Mouse (Mus musculus) heart, embryonic 12.5 days (tissue): ENCODE results near the gene Gm12569. TPM values are rescaled to one million over a fixed set of nuclear protein-coding genes. Genes with fewer than 3 reads are reported as not detected.
A peak's percentile ranks its signal among the peaks of the same experiment; 100 is the strongest.

Experiments
- ATAC-seq: fragments of 200-750 bp; cut with Nextera tagmentation; 2 replicates; pipeline ENCODE4 v1.8.0; 2017; ENCODE audit warnings: moderate TSS enrichment, moderate library complexity; ENCODE audit not compliant: insufficient number of reproducible peaks, low FRiP score
- H3K27ac ChIP-seq: fragments of 300-500 bp; sonication (generic); 2 replicates; pipeline ENCODE4 v1.5.1; 2016; ENCODE audit warnings: mild to moderate bottlenecking, moderate library complexity; ENCODE audit not compliant: poor library complexity, severe bottlenecking
- H3K27me3 ChIP-seq: fragments of 300-500 bp; sonication (generic); replicated peaks from 2 replicates; pipeline ENCODE4 v1.6.1; 2016; ENCODE audit warnings: mild to moderate bottlenecking, moderate library complexity
- H3K36me3 ChIP-seq: fragments of 300-500 bp; sonication (generic); 2 replicates; pipeline ENCODE4 v1.6.1; 2016; ENCODE audit warnings: mild to moderate bottlenecking, moderate library complexity
- H3K4me1 ChIP-seq: fragments of 300-500 bp; sonication (generic); replicated peaks from 2 replicates; pipeline ENCODE4 v1.6.1; 2016; ENCODE audit warnings: mild to moderate bottlenecking
- H3K4me2 ChIP-seq: fragments of 300-500 bp; sonication (generic); 2 replicates; pipeline ENCODE4 v1.6.1; 2016; ENCODE audit warnings: mild to moderate bottlenecking, moderate library complexity
- H3K4me3 ChIP-seq: fragments of 300-500 bp; sonication (generic); 2 replicates; pipeline ENCODE4 v1.5.1; 2016; ENCODE audit warnings: mild to moderate bottlenecking
- H3K9ac ChIP-seq: fragments of 300-500 bp; sonication (generic); 2 replicates; pipeline ENCODE4 v1.6.1; 2016; ENCODE audit warnings: mild to moderate bottlenecking, moderate library complexity
- H3K9me3 ChIP-seq: fragments of 300-500 bp; sonication (generic); replicated peaks from 2 replicates; pipeline ENCODE4 v1.6.1; 2016; ENCODE audit warnings: mild to moderate bottlenecking, moderate library complexity
- WGBS: fragments of 180-500 bp; shearing (Covaris S2); methylation state at CpG from one replicate; pipeline ENCODE4 v1.1.7; 2016; 5-methylcytosine and 5-hydroxymethylcytosine counted together
- polyA plus RNA-seq: library from polyadenylated mRNA; unstranded; fragments of >200 nt; fragmentation: Nextera tagmentation; extraction: Ambion mirVana; gene quantifications from 2 replicates; pipeline ENCODE4 v1.2.1, GENCODE M21; 2016

Gm12569 gene
- polyA plus RNA-seq, result not detected in 2 replicates

DNA sequence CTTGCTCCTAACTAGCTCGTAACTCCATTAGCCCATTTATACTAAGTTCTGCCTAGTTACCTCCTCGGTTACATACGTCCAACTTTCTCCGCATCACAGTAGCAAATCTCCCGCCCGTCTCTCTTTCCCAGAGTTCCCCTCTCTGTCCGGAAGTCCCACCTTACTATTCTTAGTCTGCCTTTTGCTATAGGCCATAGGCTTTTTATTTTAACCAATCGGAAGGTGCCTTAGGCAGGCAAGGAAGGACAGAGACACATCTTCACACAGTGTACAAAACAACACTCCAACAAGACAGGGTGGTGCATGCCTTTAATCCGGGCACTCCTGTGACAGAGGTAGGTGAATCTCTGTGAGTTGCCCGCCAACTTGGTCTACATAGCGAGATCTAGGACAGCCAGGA, at the start of gene Gm12569:
Gene Gm12569 (plus strand): TSS at position 166 of the 400 bp plus-strand sequence.
- no peak within 1 kb of the TSS for H3K9ac ChIP-seq
- H3K4me1 ChIP-seq, result no peaks in the 10 kb centered on the region
- no peaks in the 10 kb centered on the region for H3K9me3 ChIP-seq
- no peak within 1 kb of the TSS for H3K27ac ChIP-seq
- no peaks in the 10 kb centered on the region for H3K27me3 ChIP-seq
- ATAC-seq, result no peak
- WGBS, result 88% methylated on average over 11 of the region's 11 CpGs
- no peak within 1 kb of the TSS for H3K4me3 ChIP-seq
- no peaks in the 10 kb centered on the region for H3K36me3 ChIP-seq
- no peak within 1 kb of the TSS for H3K4me2 ChIP-seq

DNA sequence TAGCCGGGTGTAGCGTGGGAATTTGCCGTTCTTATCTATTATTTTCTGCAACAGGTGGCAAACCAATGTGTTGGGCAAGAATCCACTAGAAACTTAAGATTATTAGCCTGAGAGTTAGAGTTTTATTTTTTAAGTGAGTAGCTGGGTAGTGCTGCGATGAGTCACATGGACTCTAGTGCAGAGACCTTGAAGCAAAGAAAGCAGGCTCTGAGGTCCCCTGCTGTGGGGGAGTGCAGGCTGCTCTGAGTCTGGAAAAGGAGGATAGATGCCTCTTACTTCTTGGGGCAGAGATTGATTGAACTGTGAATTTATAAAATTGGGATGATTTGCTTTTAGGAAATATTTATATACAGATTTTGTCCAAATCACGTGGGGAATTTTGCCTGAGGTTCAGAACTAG, 17.5 kb upstream of the Gm12569 start:
- 78% methylated on average over 5 of the region's 5 CpGs for WGBS
- no peak overlapping the region for H3K9ac ChIP-seq
- H3K36me3 ChIP-seq, result no peaks in the 10 kb centered on the region
- no peak overlapping the region for H3K4me2 ChIP-seq
- H3K27me3 ChIP-seq, result no peaks in the 10 kb centered on the region
- no peak overlapping the region for H3K27ac ChIP-seq
- peaks cover 10% of the 10 kb centered on the region; the same call in 1 of the 2 replicates for H3K9me3 ChIP-seq
- no peak overlapping the region for H3K4me3 ChIP-seq
- no peak for ATAC-seq
- no peaks in the 10 kb centered on the region for H3K4me1 ChIP-seq

DNA sequence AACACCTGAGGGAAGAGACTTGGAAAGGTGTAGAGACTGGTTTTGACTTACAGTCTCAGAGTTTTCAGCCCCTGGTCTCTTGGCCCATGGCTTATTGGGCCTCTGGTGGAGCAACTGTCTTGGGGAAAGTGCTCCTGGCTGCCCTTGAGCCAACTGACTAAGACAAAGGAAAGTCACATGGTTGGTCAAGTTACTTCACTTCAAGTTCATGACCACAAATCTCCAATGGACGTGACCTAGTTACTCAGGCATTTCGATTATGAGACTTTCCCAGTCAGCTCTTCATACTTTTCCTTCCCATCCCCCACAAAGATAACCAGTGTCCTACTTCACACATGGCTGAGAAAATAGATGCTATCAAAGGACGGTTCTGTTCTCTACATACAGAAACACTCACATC, 12.5 kb upstream of the Gm12569 start:
- no peaks in the 10 kb centered on the region for H3K27me3 ChIP-seq
- 64% methylated on average over 3 of the region's 3 CpGs for WGBS
- no peak overlapping the region for H3K4me3 ChIP-seq
- ATAC-seq, result no peak
- H3K27ac ChIP-seq, result no peak overlapping the region
- no peak overlapping the region for H3K4me2 ChIP-seq
- peaks cover 13% of the 10 kb centered on the region; the same call in 1 of the 2 replicates for H3K9me3 ChIP-seq
- no peaks in the 10 kb centered on the region for H3K4me1 ChIP-seq
- no peak overlapping the region for H3K9ac ChIP-seq
- no peaks in the 10 kb centered on the region for H3K36me3 ChIP-seq

DNA sequence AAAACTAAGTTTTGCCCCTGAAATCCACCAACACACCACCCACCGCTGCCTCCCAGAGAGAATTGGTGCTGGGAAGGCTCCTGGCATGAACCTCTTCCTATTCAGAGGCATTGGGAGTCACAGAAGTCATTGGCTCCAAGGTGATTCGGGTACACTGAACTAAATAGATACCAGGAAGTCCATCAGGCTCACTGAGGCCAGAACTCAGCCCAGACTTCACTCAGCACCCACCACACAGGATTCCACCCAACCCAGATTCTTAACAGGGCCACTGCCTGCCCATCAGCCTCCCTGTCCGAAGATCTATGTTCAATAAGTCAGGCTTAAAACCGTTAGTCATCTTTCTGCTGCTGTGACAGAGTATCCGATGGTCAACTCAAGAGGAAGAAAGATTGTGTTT, 8.8 kb upstream of the Gm12569 start:
- no peak overlapping the region for H3K4me3 ChIP-seq
- no peaks in the 10 kb centered on the region for H3K27me3 ChIP-seq
- WGBS, result 81% methylated on average over 5 of the region's 5 CpGs
- no peak overlapping the region for H3K4me2 ChIP-seq
- peaks cover 7% of the 10 kb centered on the region; the same call in 1 of the 2 replicates for H3K9me3 ChIP-seq
- no peaks in the 10 kb centered on the region for H3K36me3 ChIP-seq
- no peak for ATAC-seq
- H3K4me1 ChIP-seq, result no peaks in the 10 kb centered on the region
- no peak overlapping the region for H3K27ac ChIP-seq
- H3K9ac ChIP-seq, result no peak overlapping the region

DNA sequence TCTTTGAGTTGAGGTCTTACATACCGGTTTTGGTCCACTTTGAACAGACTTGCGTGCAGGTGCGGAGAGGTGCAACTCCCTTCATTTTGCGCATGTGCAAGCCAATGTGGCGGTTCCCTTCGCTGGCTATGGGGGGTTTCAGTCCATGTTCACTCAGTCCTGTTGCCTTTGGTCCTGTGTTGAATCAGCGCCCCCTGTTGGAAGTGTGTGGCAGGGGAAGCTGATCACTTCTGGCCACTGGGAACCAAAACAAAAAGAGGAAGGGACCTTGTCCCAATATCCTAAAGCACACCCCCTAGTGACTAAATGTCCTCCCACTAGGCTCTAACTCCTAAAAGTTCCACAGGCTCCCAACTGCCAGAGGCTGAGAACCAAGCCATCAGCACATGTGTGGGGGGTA, 6.3 kb upstream of the Gm12569 start:
- H3K4me2 ChIP-seq, result no peak overlapping the region
- WGBS, result 80% methylated on average over 7 of the region's 7 CpGs
- ATAC-seq, result no peak

DNA sequence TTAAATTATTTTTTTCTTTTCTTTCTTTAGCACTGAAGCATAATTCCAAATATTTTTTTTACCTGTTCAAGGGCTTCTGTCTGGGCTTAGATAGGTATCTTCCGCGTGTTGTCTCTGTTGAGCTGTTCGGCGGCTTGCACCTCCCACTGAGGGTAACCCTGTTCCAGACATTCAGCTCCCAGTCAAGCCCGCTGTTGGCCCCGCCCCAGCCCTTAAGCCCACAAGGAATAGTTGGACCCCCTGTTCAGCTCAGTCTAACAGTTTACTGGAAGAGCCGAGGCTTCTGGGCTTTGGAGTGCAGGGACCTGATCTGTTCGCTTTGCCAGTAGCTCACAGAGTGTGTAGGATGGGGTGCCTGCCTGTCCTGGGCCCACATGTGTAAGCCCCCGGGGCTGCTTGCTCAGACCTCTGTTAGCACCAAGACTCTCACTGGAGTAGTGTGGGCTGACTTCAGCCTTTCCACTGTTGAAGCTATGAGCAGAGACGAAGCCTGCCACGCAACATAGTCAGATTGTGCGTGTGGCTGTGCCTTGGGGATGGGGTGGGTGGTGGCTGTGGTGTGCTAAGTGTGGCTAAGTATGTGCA, 785 bp upstream of the Gm12569 start:
- H3K9me3 ChIP-seq, result no peaks in the 10 kb centered on the region
- no peak overlapping the region for H3K4me2 ChIP-seq
- H3K27ac ChIP-seq, result no peak overlapping the region
- WGBS, result 77% methylated on average over 12 of the region's 12 CpGs
- no peaks in the 10 kb centered on the region for H3K36me3 ChIP-seq
- H3K27me3 ChIP-seq, result no peaks in the 10 kb centered on the region
- H3K4me3 ChIP-seq, result no peak overlapping the region
- no peak for ATAC-seq
- H3K9ac ChIP-seq, result no peak overlapping the region
- H3K4me1 ChIP-seq, result no peaks in the 10 kb centered on the region

More for the DNA sequence above, 6.3 kb upstream of the Gm12569 start:
- H3K9ac ChIP-seq, result no peak overlapping the region
- H3K9me3 ChIP-seq, result peaks cover 5% of the 10 kb centered on the region; the same call in 1 of the 2 replicates
- H3K36me3 ChIP-seq, result no peaks in the 10 kb centered on the region
- no peak overlapping the region for H3K4me3 ChIP-seq
- H3K27ac ChIP-seq, result no peak overlapping the region
- H3K27me3 ChIP-seq, result no peaks in the 10 kb centered on the region
- H3K4me1 ChIP-seq, result no peaks in the 10 kb centered on the region

DNA sequence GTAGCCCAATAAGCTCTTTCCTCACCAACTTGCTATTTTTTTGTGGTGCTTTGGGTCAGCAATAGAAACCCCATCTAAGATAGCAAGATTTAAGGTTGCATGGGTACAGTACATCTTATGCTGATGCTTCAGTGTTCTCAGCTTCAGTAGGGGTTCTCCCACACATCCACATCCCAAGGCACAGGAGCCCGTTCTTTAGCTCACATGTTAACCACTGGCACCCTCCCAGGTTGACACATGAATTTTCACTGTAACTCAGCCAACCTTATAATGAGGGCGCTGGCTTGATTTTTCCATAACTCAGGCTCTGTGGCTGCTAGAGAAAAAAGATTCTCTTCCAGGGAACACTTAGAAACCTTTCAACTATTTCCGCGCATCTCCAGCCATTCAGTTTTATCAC, 6.8 kb downstream of the Gm12569 start:
- Histone ChIP-seq H3K4me1 (no peaks in the 10 kb centered on the region), H3K4me3 (no peak overlapping the region), H3K9ac (no peak overlapping the region), H3K4me2 (no peak overlapping the region), H3K9me3 (no peaks in the 10 kb centered on the region), H3K36me3 (no peaks in the 10 kb centered on the region), H3K27ac (no peak overlapping the region), H3K27me3 (no peaks in the 10 kb centered on the region)
- WGBS, result 82% methylated on average over 4 of the region's 4 CpGs
- no peak for ATAC-seq

DNA sequence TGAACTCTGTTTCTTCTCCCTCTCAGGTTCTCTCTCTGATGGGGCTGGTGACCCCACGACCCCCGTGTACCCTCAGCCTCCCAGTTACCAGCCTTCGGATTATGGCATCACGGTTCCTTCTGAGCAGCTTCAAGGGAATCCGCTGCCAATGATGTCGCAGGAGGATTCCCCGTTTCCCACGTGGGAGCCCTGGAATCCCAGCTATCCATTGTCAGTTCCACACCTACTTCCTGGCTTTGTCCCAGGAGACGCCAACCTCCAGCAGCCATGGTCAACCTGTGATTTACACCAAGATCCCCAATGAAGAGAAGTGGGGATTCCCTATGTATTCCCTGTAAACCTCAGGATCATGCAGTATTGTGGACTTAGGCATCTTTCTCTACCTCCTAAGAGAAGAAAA, 14.4 kb downstream of the Gm12569 start:
- no peak overlapping the region for H3K4me2 ChIP-seq
- no peak overlapping the region for H3K27ac ChIP-seq
- H3K9ac ChIP-seq, result no peak overlapping the region
- H3K4me3 ChIP-seq, result no peak overlapping the region
- H3K36me3 ChIP-seq, result no peaks in the 10 kb centered on the region
- WGBS, result 67% methylated on average over 9 of the region's 9 CpGs
- ATAC-seq, result no peak
- H3K4me1 ChIP-seq, result no peaks in the 10 kb centered on the region
- H3K27me3 ChIP-seq, result no peaks in the 10 kb centered on the region
- H3K9me3 ChIP-seq, result no peaks in the 10 kb centered on the region

DNA sequence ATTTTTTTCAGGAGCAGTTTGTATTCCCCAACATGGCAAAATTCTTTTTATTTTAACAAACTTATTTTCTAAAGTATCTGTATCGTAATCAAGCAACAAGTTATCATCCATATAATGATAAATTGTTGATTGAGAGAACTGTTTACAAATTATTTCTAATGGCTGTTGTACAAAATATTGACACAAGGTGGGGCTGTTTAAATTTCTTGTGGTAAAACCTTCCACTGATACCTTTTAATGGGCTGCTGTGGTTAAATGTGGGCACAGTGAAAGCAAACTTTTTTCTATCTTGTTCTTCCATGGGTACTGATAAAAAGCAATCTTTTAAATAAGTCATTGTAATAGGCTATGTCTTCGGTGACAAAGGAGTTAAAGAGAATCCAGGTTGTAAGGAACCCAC, 22.6 kb downstream of the Gm12569 start:
- no peaks in the 10 kb centered on the region for H3K36me3 ChIP-seq
- no peak overlapping the region for H3K27ac ChIP-seq
- ATAC-seq, result no peak
- H3K9ac ChIP-seq, result no peak overlapping the region
- H3K4me3 ChIP-seq, result no peak overlapping the region
- no peaks in the 10 kb centered on the region; the same call in 1 of the 2 replicates for H3K27me3 ChIP-seq
- WGBS, result 71% methylated on average over 2 of the region's 2 CpGs
- H3K9me3 ChIP-seq, result no peaks in the 10 kb centered on the region
- no peaks in the 10 kb centered on the region for H3K4me1 ChIP-seq
- no peak overlapping the region for H3K4me2 ChIP-seq

DNA sequence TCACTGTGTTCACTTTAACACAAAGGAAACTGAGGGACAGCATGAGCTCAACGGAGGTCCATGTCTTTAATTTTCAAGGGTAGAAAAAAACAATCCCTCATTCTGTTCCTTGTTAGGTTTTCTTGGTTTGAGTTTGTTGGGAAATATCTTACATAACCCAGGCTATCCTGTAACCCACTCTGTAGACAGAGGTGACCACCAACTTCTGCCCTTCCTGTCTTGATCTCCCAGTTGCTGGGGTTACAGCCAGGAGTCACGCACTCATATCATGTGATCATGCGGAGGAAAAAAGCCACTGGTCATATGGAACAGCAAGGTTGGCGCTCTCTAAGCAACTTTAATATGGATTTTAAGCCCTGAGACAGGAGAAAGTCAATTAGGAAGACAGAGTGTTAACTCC, 36.7 kb downstream of the Gm12569 start:
- no peak overlapping the region for H3K4me2 ChIP-seq
- H3K4me1 ChIP-seq, result no peaks in the 10 kb centered on the region
- no peaks in the 10 kb centered on the region for H3K27me3 ChIP-seq
- H3K4me3 ChIP-seq, result no peak overlapping the region
- WGBS, result 82% methylated on average over 4 of the region's 4 CpGs
- no peak for ATAC-seq
- H3K36me3 ChIP-seq, result no peaks in the 10 kb centered on the region
- no peak overlapping the region for H3K9ac ChIP-seq
- no peak overlapping the region for H3K27ac ChIP-seq
- no peaks in the 10 kb centered on the region for H3K9me3 ChIP-seq

DNA sequence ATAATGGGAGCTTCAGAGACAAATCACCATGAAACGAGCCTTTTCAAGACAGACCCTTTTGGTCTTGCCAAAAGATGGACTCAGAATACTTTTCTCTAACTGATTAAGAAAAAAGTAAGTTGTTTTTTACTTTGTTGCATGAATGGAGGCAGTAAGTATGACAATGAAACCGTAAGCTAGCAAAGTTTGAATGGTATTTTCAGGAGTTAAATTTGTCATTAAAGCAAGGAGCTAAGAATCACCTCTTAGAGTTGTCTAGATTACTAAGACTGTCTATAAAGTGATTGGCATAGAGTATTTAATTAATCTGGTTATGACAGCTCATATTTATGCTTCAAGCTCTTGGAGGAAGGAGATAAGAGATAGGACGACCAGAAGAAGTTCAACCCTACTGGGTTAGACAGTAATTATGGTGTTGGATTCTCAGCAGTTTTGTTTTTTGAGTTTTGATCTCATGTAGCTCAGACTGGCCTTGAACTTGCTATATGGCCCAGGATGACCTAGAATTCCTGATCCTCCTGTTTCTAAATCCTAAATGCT, 41.5 kb downstream of the Gm12569 start, which contains the start of gene Clk4:
Gene Clk4 (plus strand): TSS at position 51 of the 540 bp plus-strand sequence.
- no peaks in the 10 kb centered on the region for H3K27me3 ChIP-seq
- H3K36me3 ChIP-seq, result no peaks in the 10 kb centered on the region; the same call in 1 of the 2 replicates
- peak within 1 kb of the TSS; percentile 90 for H3K4me2 ChIP-seq
- 80% methylated on average over 3 of the region's 3 CpGs for WGBS
- peak within 1 kb of the TSS; percentile 93 for H3K27ac ChIP-seq
- H3K9ac ChIP-seq, result peak within 1 kb of the TSS; percentile 76
- H3K4me3 ChIP-seq, result peak within 1 kb of the TSS; percentile 81
- no peaks in the 10 kb centered on the region for H3K9me3 ChIP-seq
- ATAC-seq, result no peak
- H3K4me1 ChIP-seq, result peaks cover 19% of the 10 kb centered on the region
